Mouse (Mus musculus) thymus, adult 2 months (tissue): ENCODE results near the gene Pde5a. TPM values are rescaled to one million over a fixed set of nuclear protein-coding genes. Genes with fewer than 3 reads are reported as not detected.

ENCODE experiments used
- DNase-seq: peaks from one replicate; pipeline ENCODE4 v3.0.0; 2021
- H3K27ac ChIP-seq: fragments of 200-500 bp; 2 replicates; pipeline ENCODE4 v1.5.1; 2012; ENCODE audit warnings: low read length, control low read depth; ENCODE audit not compliant: control insufficient read depth, insufficient read depth
- H3K27me3 ChIP-seq: fragments of 200-500 bp; 2 replicates; pipeline ENCODE4 v1.6.1; 2012; ENCODE audit warnings: mild to moderate bottlenecking, low read length, moderate library complexity, mixed read lengths; ENCODE audit not compliant: control insufficient read depth, insufficient read depth
- H3K36me3 ChIP-seq: fragments of 200-500 bp; 2 replicates; pipeline ENCODE4 v1.6.1; 2012; ENCODE audit warnings: mild to moderate bottlenecking, low read length, moderate library complexity; ENCODE audit not compliant: control insufficient read depth, insufficient read depth
- H3K4me1 ChIP-seq: fragments of 200-500 bp; replicated peaks from 2 replicates; pipeline ENCODE4 v1.6.1; 2012; ENCODE audit warnings: low read length; ENCODE audit not compliant: control insufficient read depth, insufficient read depth
- H3K4me3 ChIP-seq: fragments of 200-500 bp; 2 replicates; pipeline ENCODE4 v1.5.1; 2012; ENCODE audit warnings: mild to moderate bottlenecking, low read length, control low read depth, moderate library complexity; ENCODE audit not compliant: control insufficient read depth, insufficient read depth
- CTCF ChIP-seq: fragments of 200-500 bp; IDR thresholded peaks from 2 replicates; pipeline ENCODE4 v1.5.1; 2012; ENCODE audit warnings: mild to moderate bottlenecking, control low read depth, low read length, moderate library complexity, borderline replicate concordance; ENCODE audit not compliant: control insufficient read depth, poor library complexity, insufficient read depth; ENCODE audit errors: extremely low read depth
- POLR2A ChIP-seq: fragments of 200-500 bp; IDR thresholded peaks from 2 replicates; pipeline ENCODE4 v1.6.1; 2012; ENCODE audit warnings: mild to moderate bottlenecking, low read length, control low read depth, moderate library complexity; ENCODE audit not compliant: control insufficient read depth, poor library complexity, insufficient read depth; ENCODE audit errors: extremely low read depth
- WGBS: fragments of 180-500 bp; shearing (Covaris S2); methylation state at CpG from one replicate; pipeline ENCODE4 v1.1.7; 2018; 5-methylcytosine and 5-hydroxymethylcytosine counted together
- polyA plus RNA-seq: library from polyadenylated mRNA; depleted of rRNA; stranded (reverse); fragments of >200 nt; gene quantifications from 2 replicates; pipeline ENCODE4 v1.2.3, GENCODE M21; 2012

The Pde5a gene
- polyA plus RNA-seq, 1 experiment, result 2.6 TPM

DNA sequence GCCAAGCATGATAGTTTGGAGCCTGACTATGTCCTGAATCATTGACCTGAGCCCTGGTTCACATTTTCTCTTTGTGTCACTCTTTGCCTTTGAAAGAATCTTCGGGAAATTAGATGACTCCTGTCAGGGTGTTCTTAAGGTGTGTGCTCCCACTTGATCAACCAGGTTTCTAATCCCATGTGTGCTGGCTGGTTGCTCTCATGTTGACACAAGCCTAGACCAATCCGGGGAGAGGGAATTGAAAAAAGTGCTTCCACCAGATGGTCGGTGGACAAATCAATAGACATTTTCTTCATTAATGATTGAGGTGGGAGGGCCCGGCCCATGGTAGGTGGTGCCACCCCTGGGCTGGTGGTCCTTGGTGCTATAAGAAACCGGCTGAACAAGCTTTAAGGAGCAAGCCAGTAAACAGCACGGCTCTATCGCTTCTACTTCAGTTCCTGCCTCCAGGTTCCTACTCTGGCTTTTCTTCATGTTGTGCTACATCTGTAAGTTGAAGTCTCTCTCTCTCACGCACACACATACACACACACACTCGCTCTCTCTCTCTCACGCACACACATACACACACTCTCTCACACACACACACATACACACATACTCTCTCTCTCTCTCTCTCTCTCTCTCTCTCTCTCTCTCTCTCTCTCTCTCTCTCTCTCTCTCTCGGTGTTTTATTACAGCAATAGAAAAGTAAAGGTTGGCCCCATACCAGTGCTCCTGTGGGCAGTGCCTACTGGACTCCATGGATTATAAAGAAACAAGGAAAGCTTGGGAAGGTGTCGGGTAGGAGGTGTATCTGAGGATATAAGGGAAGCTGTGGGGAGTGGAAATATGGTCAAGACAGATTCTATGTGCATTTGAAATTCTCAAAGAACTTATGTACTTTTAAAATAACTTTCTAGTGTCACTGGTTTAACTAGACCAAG, 132.1 kb downstream of the Pde5a start:
- Histone ChIP-seq H3K27me3 (no peaks in the 10 kb centered on the region), H3K4me3 (no peak overlapping the region), H3K36me3 (no peaks in the 10 kb centered on the region), H3K27ac (no peak overlapping the region), H3K4me1 (no peaks in the 10 kb centered on the region)
- no peak for TF ChIP-seq CTCF
- TF ChIP-seq POLR2A, result no peak
- DNase-seq, result no peak
- 92% methylated on average over 12 of the region's 12 CpGs for WGBS

DNA sequence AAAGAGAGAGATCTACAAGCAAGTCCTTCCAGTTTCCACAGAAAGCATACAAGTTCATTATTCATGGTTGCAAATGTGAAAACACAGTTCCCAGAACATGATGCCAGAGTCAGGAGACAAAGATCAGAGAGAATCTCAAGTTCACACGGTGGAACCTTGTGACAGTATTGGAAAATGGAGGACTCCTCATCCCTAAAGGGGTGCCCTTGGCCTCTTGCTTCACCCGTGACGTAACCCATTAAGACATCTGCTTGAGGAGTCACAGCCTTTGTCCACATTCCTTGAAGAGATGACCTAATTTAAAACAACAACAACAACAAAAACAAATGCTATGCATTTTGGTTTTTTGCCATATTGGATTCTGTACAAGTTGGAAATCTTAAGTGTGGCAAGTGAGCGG, 136.3 kb downstream of the Pde5a start:
- 95% methylated on average over 4 of the region's 4 CpGs for WGBS
- no peak overlapping the region for H3K4me3 ChIP-seq
- no peaks in the 10 kb centered on the region for H3K27me3 ChIP-seq
- no peaks in the 10 kb centered on the region for H3K36me3 ChIP-seq
- no peaks in the 10 kb centered on the region for H3K4me1 ChIP-seq
- DNase-seq, result no peak
- no peak for TF ChIP-seq CTCF
- no peak for TF ChIP-seq POLR2A
- no peak overlapping the region for H3K27ac ChIP-seq

DNA sequence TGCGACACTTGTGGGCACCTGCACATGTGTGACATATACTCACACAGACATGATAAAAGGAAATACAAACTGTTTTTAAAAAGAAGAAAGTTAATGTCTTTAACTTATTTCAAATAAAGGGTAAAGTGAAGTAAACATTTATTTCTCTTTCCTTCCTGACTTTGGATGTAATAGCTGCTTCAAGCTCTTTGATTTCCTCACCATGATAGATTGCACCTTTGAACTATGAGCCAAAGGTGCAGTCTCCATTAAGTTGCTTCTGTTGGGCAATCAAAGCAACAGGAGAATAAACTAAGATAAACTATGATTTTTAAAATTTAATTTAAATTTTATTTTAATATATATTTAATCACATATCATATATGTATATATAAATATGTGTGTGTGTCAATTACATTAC, 139.5 kb downstream of the Pde5a start:
- Histone ChIP-seq H3K4me1 (no peaks in the 10 kb centered on the region), H3K27ac (no peak overlapping the region), H3K36me3 (no peaks in the 10 kb centered on the region), H3K4me3 (no peak overlapping the region), H3K27me3 (no peaks in the 10 kb centered on the region)
- 100% methylated on average over 1 of the region's 1 CpGs for WGBS
- no peak for TF ChIP-seq CTCF
- TF ChIP-seq POLR2A, result no peak
- DNase-seq, result no peak

DNA sequence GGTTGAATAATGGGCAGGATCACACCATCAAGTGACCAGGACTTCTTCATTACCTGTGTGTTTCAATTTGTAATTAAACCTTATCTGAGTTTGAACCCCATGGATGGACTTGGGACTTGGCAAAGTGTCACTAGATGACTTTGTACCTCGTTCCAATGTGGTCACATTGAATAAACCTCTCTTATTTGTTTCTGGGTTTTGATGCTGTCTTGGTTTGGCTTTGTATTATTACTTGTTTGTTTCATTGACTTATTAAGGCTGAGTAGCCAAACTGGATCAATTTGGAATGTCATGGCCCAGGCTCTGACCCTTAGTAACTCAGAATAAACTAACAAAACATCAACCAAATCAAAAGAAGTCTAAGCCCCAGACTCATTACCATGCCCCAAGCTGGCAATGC, 142.8 kb downstream of the Pde5a start:
- DNase-seq, result no peak
- Histone ChIP-seq H3K27me3 (no peaks in the 10 kb centered on the region), H3K4me1 (no peaks in the 10 kb centered on the region), H3K4me3 (no peak overlapping the region), H3K27ac (no peak overlapping the region), H3K36me3 (no peaks in the 10 kb centered on the region)
- TF ChIP-seq CTCF, result no peak
- no peak for TF ChIP-seq POLR2A
- 84% methylated on average over 1 of the region's 1 CpGs for WGBS

DNA sequence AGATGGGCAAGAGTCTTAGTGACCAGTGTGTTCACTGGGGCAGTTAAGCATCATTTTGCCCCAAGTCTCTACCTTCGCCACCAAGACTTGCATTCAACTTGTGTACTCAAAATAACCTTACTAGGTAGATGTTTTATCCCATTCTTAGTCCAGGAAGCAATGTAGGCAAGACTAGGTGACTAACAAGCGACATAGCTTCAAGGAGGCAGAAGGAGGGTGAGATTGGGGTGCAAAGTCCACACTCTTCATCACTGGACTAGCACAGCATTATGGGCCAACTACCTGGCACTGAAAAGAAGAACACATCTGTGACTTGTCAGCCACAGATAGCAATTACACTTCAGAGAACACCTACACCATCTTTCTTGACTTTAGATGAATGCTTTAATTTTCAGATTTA, 148.1 kb downstream of the Pde5a start:
- H3K27ac ChIP-seq, result no peak overlapping the region
- H3K27me3 ChIP-seq, result no peaks in the 10 kb centered on the region
- H3K36me3 ChIP-seq, result no peaks in the 10 kb centered on the region
- no peaks in the 10 kb centered on the region for H3K4me1 ChIP-seq
- TF ChIP-seq POLR2A, result no peak
- no peak for TF ChIP-seq CTCF
- 92% methylated on average over 2 of the region's 2 CpGs for WGBS
- H3K4me3 ChIP-seq, result no peak overlapping the region
- DNase-seq, result no peak

DNA sequence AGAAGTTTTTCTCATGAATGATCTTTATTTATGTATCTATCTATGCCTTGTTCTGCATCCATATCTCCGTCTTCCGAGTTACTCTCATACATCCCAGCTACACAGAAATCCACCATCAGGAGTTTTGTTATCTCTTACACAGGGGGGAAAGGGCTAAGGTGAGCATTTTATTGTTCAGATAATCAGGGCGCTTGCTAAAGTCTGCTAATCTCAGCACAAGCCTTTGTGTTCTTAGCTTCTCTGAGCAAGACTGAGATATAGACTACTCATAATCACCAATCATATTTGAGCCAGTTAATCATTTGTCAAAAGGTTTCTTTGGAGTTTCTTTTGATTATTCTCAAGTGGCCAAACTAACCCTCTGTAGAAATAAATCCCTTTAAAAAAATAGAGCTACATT, 148.8 kb downstream of the Pde5a start:
- no peak for DNase-seq
- Histone ChIP-seq H3K4me3 (no peak overlapping the region), H3K4me1 (no peaks in the 10 kb centered on the region), H3K27me3 (no peaks in the 10 kb centered on the region), H3K36me3 (no peaks in the 10 kb centered on the region), H3K27ac (no peak overlapping the region)
- 97% methylated on average over 3 of the region's 3 CpGs for WGBS
- TF ChIP-seq POLR2A (no peak), CTCF (no peak)

DNA sequence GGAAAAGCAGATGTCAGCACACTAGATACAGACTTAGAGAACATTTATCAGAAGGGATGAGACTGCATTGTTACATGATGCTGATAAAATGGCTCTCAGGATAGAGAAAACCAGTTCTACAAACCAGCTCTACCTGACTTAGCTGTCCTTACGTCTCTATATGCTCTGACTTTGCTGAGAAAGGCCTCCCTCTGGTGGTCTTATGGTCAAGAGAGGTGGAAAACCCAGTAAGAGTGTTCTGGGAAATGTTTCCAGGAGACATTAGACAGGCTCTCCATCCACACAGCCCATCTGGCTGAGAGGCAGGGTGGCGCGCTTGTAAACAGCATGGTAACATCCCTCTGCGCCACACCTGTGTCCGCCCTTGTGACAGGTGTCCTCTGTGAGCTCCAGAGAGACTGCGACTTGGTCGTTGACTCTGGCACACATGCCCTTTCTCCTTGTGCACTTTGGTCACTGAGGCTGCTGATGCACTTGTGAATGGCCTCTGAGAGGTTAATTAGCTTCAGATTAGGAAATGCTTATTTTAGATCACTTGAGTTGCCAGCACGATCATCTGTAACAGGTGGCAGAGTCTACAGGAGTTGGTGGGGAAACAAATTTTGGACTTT, 150.1 kb downstream of the Pde5a start:
- H3K36me3 ChIP-seq, result no peaks in the 10 kb centered on the region
- no peak overlapping the region for H3K27ac ChIP-seq
- 93% methylated on average over 8 of the region's 8 CpGs for WGBS
- H3K27me3 ChIP-seq, result no peaks in the 10 kb centered on the region
- no peak for DNase-seq
- no peaks in the 10 kb centered on the region for H3K4me1 ChIP-seq
- no peak overlapping the region for H3K4me3 ChIP-seq
- no peak for TF ChIP-seq CTCF
- TF ChIP-seq POLR2A, result no peak
